Mouse (Mus musculus): ENCODE data around the gene Usp17la. TPM values are rescaled to one million over a fixed set of nuclear protein-coding genes. Genes with fewer than 3 reads are reported as not detected.
"Not testable (repeated sequence)": the region's sequence is repeated elsewhere in the genome, so short reads cannot be mapped to it uniquely, and the experiment has no call there.

The Usp17la gene
- not detected in 2 replicates for polyA plus RNA-seq (2016; fragmentation: Nextera tagmentation; extraction: Ambion mirVana)

DNA sequence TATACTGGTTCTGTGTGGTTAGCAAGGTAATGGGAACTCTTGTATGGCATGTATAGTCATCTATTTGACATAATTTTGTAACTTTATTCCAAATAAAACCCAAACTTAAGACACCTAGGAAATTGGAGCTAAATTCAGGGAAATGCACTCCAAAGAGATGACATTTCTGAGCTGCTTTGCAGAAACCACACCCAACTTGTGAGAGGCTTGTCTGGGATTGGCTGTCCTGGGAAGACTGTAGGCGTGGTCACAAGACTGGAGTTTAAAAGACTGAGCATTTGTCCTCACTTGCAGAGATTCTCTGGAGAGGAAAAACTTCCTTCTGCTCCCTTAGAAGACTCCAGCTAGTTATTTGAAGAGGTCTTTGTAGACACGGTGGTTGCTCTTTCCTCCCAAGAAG is at the start of gene Usp17la:
Gene Usp17la, plus strand, starts transcription at position 301 of the 400 bp plus-strand sequence.
- H3K27ac ChIP-seq, result not testable (repeated sequence)

DNA sequence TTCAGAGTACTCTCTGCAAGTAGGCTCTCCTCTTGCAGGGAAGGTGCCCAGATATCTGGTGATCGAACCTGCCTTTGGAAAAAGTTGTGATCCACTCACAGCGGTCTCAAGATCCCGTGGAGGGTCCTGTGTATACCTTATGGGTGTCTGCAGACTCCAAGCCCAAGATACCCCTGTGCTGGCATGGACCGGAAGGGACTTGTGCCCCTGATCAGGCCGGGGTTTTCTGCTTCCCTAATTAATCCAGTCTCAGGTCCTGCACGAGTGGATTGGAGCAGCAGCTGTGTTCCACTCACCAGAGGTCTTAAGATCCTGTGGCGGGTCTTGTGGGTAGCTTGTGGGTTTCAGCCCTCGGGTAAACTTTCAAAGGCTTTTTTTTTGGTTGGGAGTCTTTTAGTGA is 46.5 kb upstream of the Usp17la start:
- not testable (repeated sequence) for H3K9ac ChIP-seq; H3K36me3 ChIP-seq (replicated peaks); H3K27ac ChIP-seq; ATAC-seq (ENCODE audit: low FRiP score); H3K4me1 ChIP-seq; H3K4me3 ChIP-seq (replicated peaks); H3K4me2 ChIP-seq; H3K9me3 ChIP-seq; H3K27me3 ChIP-seq
- 91% methylated on average over 8 of the region's 8 CpGs for WGBS

More for the DNA sequence above, at the start of gene Usp17la:
- H3K9me3 ChIP-seq; H3K4me2 ChIP-seq; H3K27me3 ChIP-seq; H3K9ac ChIP-seq; H3K4me1 ChIP-seq; H3K36me3 ChIP-seq (replicated peaks); H3K4me3 ChIP-seq (replicated peaks); ATAC-seq (ENCODE audit: low FRiP score): not testable (repeated sequence)
- 82% methylated on average over 2 of the region's 2 CpGs for WGBS

GRCm38 (mm10) chr7:104842503-104842902 is 14.3 kb upstream of the Usp17la start, which contains the start of gene Usp17lb:
Usp17lb (minus strand) TSS chr7:104842603.
- H3K27ac ChIP-seq, result no peak within 1 kb of the TSS
- ATAC-seq (ENCODE audit: low FRiP score), result no peak
- no peak within 1 kb of the TSS for H3K4me2 ChIP-seq
- no peaks in the 10 kb centered on the region for H3K36me3 ChIP-seq (replicated peaks)
- H3K4me1 ChIP-seq, result no peaks in the 10 kb centered on the region
- no peak within 1 kb of the TSS for H3K4me3 ChIP-seq (replicated peaks)
- H3K27me3 ChIP-seq, result no peaks in the 10 kb centered on the region
- 61% methylated on average over 1 of the region's 1 CpGs for WGBS
- H3K9ac ChIP-seq, result no peak within 1 kb of the TSS
- no peaks in the 10 kb centered on the region for H3K9me3 ChIP-seq

DNA sequence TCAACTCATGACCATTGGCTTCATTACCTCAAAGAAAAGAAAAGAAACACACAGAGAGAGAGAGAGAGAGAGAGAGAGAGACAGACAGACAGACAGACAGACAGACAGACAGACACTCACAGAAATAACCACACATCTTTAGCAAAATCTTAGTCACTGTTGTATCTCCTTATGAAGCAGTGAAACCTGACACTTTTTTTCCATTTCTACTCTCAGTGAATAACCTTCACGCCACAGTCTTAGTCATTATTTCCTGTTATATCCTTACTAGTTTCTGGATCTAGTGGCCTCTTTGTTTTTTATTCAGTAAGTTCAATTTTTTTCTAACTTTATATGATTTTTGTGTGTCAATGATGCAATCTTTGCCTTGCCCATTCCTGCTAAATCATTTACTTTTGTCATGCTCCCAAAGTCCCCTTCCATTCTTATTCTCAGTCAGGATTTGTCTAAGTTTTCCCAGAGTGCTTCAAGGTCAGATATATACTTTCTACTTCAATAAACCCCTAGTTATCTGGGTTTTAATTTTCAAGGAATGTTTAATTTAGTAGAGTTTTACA is 13.0 kb upstream of the Usp17la start:
- H3K27ac ChIP-seq, result no peak overlapping the region
- no peak overlapping the region for H3K9ac ChIP-seq
- no peak overlapping the region for H3K4me2 ChIP-seq
- H3K36me3 ChIP-seq (replicated peaks), result no peaks in the 10 kb centered on the region
- H3K4me3 ChIP-seq (replicated peaks), result no peak overlapping the region
- no peaks in the 10 kb centered on the region for H3K4me1 ChIP-seq
- no peak for ATAC-seq (ENCODE audit: low FRiP score)
- 78% methylated on average over 1 of the region's 1 CpGs for WGBS
- H3K27me3 ChIP-seq, result no peaks in the 10 kb centered on the region
- H3K9me3 ChIP-seq, result no peaks in the 10 kb centered on the region

GRCm38 (mm10) chr7:104851546-104851945 is 5.3 kb upstream of the Usp17la start:
- not testable (repeated sequence) for H3K4me3 ChIP-seq (replicated peaks); H3K9ac ChIP-seq; H3K27ac ChIP-seq; H3K27me3 ChIP-seq; ATAC-seq (ENCODE audit: low FRiP score); H3K4me2 ChIP-seq; H3K36me3 ChIP-seq (replicated peaks); H3K9me3 ChIP-seq; H3K4me1 ChIP-seq
- WGBS, result 68% methylated on average over 2 of the region's 2 CpGs

DNA sequence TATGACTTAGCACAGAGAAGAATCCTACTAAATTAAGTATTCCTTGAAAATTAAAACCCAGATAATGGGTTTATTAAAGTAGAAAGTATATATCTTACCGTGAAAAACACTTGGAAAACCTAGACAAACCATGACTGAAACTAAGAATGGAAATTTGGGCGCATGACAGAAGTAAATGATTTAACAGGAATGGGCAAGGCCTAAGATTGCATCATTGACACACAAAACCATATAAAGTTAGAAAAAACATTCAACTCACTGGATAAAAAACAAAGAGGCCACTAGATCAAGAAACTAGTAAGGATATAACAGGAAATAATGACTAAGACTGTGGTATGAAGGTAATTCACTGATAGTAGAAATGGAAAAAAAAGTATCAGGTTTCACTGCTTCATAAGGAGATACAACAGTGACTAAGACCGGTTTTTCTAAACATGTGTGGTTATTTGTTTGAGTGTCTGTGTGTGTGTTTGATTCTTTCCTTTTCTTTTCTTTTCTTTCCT is 1.5 kb upstream of the Usp17la start:
- H3K9me3 ChIP-seq, result no peaks in the 10 kb centered on the region
- no peaks in the 10 kb centered on the region for H3K36me3 ChIP-seq (replicated peaks)
- no peaks in the 10 kb centered on the region for H3K4me1 ChIP-seq
- no peaks in the 10 kb centered on the region for H3K27me3 ChIP-seq
- no peak for ATAC-seq (ENCODE audit: low FRiP score)
- WGBS, result 80% methylated on average over 3 of the region's 3 CpGs
- no peak overlapping the region for H3K4me2 ChIP-seq
- no peak overlapping the region for H3K27ac ChIP-seq
- no peak overlapping the region for H3K9ac ChIP-seq
- no peak overlapping the region for H3K4me3 ChIP-seq (replicated peaks)

- Histone ChIP-seq H3K36me3 (replicated peaks) (no peaks in the 10 kb centered on the region), H3K4me1 (no peaks in the 10 kb centered on the region), H3K27ac (no peak overlapping the region), H3K9me3 (no peaks in the 10 kb centered on the region), H3K4me3 (replicated peaks) (no peak overlapping the region), H3K27me3 (no peaks in the 10 kb centered on the region), H3K4me2 (no peak overlapping the region), H3K9ac (no peak overlapping the region)
- no peak for ATAC-seq (ENCODE audit: low FRiP score)
- WGBS, result 79% methylated on average over 1 of the region's 1 CpGs
These were observed 874 bp downstream of the Usp17la start for GRCm38 (mm10) chr7:104857683-104858082.

DNA sequence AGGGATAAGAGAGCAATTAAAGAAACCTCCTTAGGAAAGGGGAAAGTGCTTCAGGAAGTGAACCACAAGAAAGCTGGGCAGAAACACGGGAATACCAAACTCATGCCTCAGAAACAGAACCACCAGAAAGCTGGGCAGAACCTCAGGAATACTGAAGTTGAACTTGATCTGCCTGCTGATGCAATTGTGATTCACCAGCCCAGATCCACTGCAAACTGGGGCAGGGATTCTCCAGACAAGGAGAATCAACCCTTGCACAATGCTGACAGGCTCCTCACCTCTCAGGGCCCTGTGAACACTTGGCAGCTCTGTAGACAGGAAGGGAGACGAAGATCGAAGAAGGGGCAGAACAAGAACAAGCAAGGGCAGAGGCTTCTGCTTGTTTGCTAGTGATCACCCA is 4.6 kb downstream of the Usp17la start:
- Histone ChIP-seq H3K27ac (no peak overlapping the region), H3K4me1 (no peaks in the 10 kb centered on the region), H3K9me3 (no peaks in the 10 kb centered on the region), H3K36me3 (replicated peaks) (no peaks in the 10 kb centered on the region), H3K9ac (no peak overlapping the region), H3K4me3 (replicated peaks) (no peak overlapping the region), H3K4me2 (no peak overlapping the region), H3K27me3 (no peaks in the 10 kb centered on the region)
- no peak for ATAC-seq (ENCODE audit: low FRiP score)
- WGBS, result 94% methylated on average over 3 of the region's 3 CpGs

GRCm38 (mm10) chr7:104877731-104878130 is 20.9 kb downstream of the Usp17la start, which contains the start of gene Olfr665:
Olfr665 (plus strand) TSS chr7:104878031.
- no peaks in the 10 kb centered on the region for H3K36me3 ChIP-seq (replicated peaks)
- WGBS, result 68% methylated on average over 1 of the region's 1 CpGs
- H3K27me3 ChIP-seq, result no peaks in the 10 kb centered on the region
- no peak for ATAC-seq (ENCODE audit: low FRiP score)
- no peak within 1 kb of the TSS for H3K4me3 ChIP-seq (replicated peaks)
- no peak within 1 kb of the TSS for H3K9ac ChIP-seq
- H3K9me3 ChIP-seq, result no peaks in the 10 kb centered on the region
- no peaks in the 10 kb centered on the region for H3K4me1 ChIP-seq
- H3K4me2 ChIP-seq, result no peak within 1 kb of the TSS
- H3K27ac ChIP-seq, result no peak within 1 kb of the TSS

DNA sequence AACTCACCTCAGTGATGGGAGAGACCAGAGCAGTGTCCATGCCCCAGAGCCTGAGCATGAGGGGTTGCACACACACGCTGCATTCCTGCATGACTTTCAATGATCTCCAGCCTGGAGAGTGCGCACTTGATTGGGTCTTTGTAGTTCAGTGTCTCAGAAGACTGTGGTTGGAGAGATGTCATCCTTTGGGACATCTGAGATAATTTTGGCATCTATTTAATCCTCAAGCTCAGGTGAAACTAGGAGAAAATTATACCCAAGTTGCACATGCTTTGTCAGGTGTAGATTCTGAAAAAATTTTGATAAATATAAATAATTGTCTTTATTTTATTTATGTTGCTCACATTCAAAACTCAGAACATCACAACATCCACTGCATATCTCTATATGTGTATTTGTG is 39.0 kb downstream of the Usp17la start, which contains the start of gene Olfr666:
Gene Olfr666, minus strand, starts transcription at position 101 of the 400 bp plus-strand sequence.
- H3K9ac ChIP-seq, result no peak within 1 kb of the TSS
- no peak within 1 kb of the TSS for H3K4me2 ChIP-seq
- WGBS, result 87% methylated on average over 2 of the region's 2 CpGs
- no peak for ATAC-seq (ENCODE audit: low FRiP score)
- no peaks in the 10 kb centered on the region for H3K9me3 ChIP-seq
- H3K4me3 ChIP-seq (replicated peaks), result no peak within 1 kb of the TSS
- no peak within 1 kb of the TSS for H3K27ac ChIP-seq
- no peaks in the 10 kb centered on the region for H3K27me3 ChIP-seq
- H3K4me1 ChIP-seq, result no peaks in the 10 kb centered on the region
- no peaks in the 10 kb centered on the region for H3K36me3 ChIP-seq (replicated peaks)

Other genes with a start within 250 kb of the Usp17la start
- not detected in 2 replicates for gene Olfr656, start 243.1 kb upstream of the Usp17la start, polyA plus RNA-seq (2016; fragmentation: Nextera tagmentation; extraction: Ambion mirVana)
- not detected in 2 replicates for gene Olfr657, start 232.2 kb upstream of the Usp17la start, polyA plus RNA-seq (2016; fragmentation: Nextera tagmentation; extraction: Ambion mirVana)
- gene Olfr658, start 209.7 kb upstream of the Usp17la start, polyA plus RNA-seq (2016; fragmentation: Nextera tagmentation; extraction: Ambion mirVana), result 0.06 TPM in 1 of 2 replicates, not detected in the other
- gene Olfr659, start 190.3 kb upstream of the Usp17la start, polyA plus RNA-seq (2016; fragmentation: Nextera tagmentation; extraction: Ambion mirVana), result not detected in 2 replicates
- gene Olfr661, start 170.5 kb upstream of the Usp17la start, polyA plus RNA-seq (2016; fragmentation: Nextera tagmentation; extraction: Ambion mirVana), result not detected in 2 replicates
- gene Usp17le, start 79.5 kb upstream of the Usp17la start, polyA plus RNA-seq (2016; fragmentation: Nextera tagmentation; extraction: Ambion mirVana), result not detected in 2 replicates
- not detected in 2 replicates for gene Usp17lb, start 14.4 kb upstream of the Usp17la start, polyA plus RNA-seq (2016; fragmentation: Nextera tagmentation; extraction: Ambion mirVana)
- not detected in 2 replicates for gene Olfr665, start 21.0 kb downstream of the Usp17la start, polyA plus RNA-seq (2016; fragmentation: Nextera tagmentation; extraction: Ambion mirVana)
- 0.27 TPM in 1 of 2 replicates, not detected in the other for gene Olfr666, start 38.9 kb downstream of the Usp17la start, polyA plus RNA-seq (2016; fragmentation: Nextera tagmentation; extraction: Ambion mirVana)
- gene Olfr667, start 64.5 kb downstream of the Usp17la start, polyA plus RNA-seq (2016; fragmentation: Nextera tagmentation; extraction: Ambion mirVana), result not detected in 2 replicates
- not detected in 2 replicates for gene Olfr668, start 71.0 kb downstream of the Usp17la start, polyA plus RNA-seq (2016; fragmentation: Nextera tagmentation; extraction: Ambion mirVana)
- not detected in 2 replicates for gene Olfr669, start 77.2 kb downstream of the Usp17la start, polyA plus RNA-seq (2016; fragmentation: Nextera tagmentation; extraction: Ambion mirVana)
- gene Olfr670, start 105.6 kb downstream of the Usp17la start, polyA plus RNA-seq (2016; fragmentation: Nextera tagmentation; extraction: Ambion mirVana), result not detected in 2 replicates
- gene Olfr671, start 122.1 kb downstream of the Usp17la start, polyA plus RNA-seq (2016; fragmentation: Nextera tagmentation; extraction: Ambion mirVana), result not detected in 2 replicates
- gene Olfr672, start 145.0 kb downstream of the Usp17la start, polyA plus RNA-seq (2016; fragmentation: Nextera tagmentation; extraction: Ambion mirVana), result not detected in 2 replicates
- not detected in 2 replicates for gene Olfr675, start 171.5 kb downstream of the Usp17la start, polyA plus RNA-seq (2016; fragmentation: Nextera tagmentation; extraction: Ambion mirVana)
- gene Olfr676, start 175.7 kb downstream of the Usp17la start, polyA plus RNA-seq (2016; fragmentation: Nextera tagmentation; extraction: Ambion mirVana), result not detected in 2 replicates
- not detected in 2 replicates for gene Olfr677, start 194.4 kb downstream of the Usp17la start, polyA plus RNA-seq (2016; fragmentation: Nextera tagmentation; extraction: Ambion mirVana)
- gene Olfr678, start 207.5 kb downstream of the Usp17la start, polyA plus RNA-seq (2016; fragmentation: Nextera tagmentation; extraction: Ambion mirVana), result not detected in 2 replicates
- not detected in 2 replicates for gene Olfr679, start 224.2 kb downstream of the Usp17la start, polyA plus RNA-seq (2016; fragmentation: Nextera tagmentation; extraction: Ambion mirVana)
- gene Olfr680-ps1, start 235.8 kb downstream of the Usp17la start, polyA plus RNA-seq (2016; fragmentation: Nextera tagmentation; extraction: Ambion mirVana), result not detected in 2 replicates